Mouse (Mus musculus): ENCODE data around the gene Entpd7.

DNA sequence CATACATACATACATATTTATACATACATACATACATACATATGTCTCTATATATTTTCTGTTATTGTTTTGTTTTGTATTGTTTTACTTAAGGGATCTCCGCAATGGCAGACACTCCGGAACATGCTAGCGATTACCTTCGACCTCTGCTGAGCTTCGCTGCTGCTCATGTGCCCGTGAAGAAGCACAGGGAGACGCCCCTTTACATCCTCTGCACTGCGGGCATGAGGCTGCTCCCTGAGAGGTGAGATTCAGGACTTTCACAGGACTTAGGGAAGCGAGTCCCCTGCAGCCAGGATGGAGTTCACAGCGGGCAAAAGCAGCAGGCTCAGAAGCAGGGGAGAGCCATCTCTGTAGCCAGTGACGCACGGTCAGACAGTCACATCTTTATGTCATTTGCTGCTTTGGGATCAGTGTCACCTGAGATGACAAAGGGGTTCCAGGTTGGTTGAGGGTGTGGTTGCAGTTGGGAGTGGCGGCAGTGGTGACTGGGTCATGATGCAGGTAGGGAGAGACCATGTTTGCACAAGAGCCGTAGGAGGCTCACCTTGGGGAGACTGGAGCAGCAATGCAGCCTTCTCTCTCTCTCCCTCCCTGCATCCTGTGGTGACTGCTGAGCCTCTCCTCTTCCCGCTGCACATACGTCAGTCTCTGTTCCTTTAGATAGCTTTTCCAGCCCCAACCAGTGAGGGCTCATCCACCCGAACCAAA lies 15.5 kb downstream of the Entpd7 start:
- TF ChIP-seq CTCF (IDR thresholded peaks at IDR 0.05; ENCODE audit: low read depth) (no peak), EP300 (optimal IDR thresholded peaks at IDR 0.05) (no peak)
